Mouse (Mus musculus): ENCODE data around the gene Pde1a. TPM values are rescaled to one million over a fixed set of nuclear protein-coding genes. Genes with fewer than 3 reads are reported as not detected.

The Pde1a gene
- total RNA-seq, 2 experiments from 2014 or later = 139 to 152 TPM

GRCm38 (mm10) chr2:80056062-80056461 is 73.2 kb downstream of the Pde1a start:
- no peak for DNase-seq (ENCODE audit: low spot score in 2 of 2)
- intact Hi-C loops (cut with DNase I) = no loop called here

GRCm38 (mm10) chr2:80054042-80054441 is 75.2 kb downstream of the Pde1a start:
- intact Hi-C loops (cut with DNase I) = no loop called here
- no peak for DNase-seq (ENCODE audit: low spot score in 2 of 2)

- no peak for DNase-seq (ENCODE audit: low spot score in 2 of 2)
- intact Hi-C loops (cut with DNase I) = no loop called here
Observed at GRCm38 (mm10) chr2:80046751-80047513, 82.3 kb downstream of the Pde1a start.

- intact Hi-C loops (cut with DNase I) = no loop called here
- DNase-seq (ENCODE audit: low spot score in 2 of 2) = no peak
Observed at GRCm38 (mm10) chr2:80038642-80039445, 90.4 kb downstream of the Pde1a start.

- intact Hi-C loops (cut with DNase I) = no loop called here
- DNase-seq (ENCODE audit: low spot score in 2 of 2) = no peak
Observed at GRCm38 (mm10) chr2:80037971-80038370, 91.3 kb downstream of the Pde1a start.

GRCm38 (mm10) chr2:80029051-80029450 is 100.2 kb downstream of the Pde1a start:
- intact Hi-C loops (cut with DNase I) = no loop called here
- DNase-seq (ENCODE audit: low spot score in 2 of 2) = no peak

- intact Hi-C loops (cut with DNase I) = no loop called here
- no peak for DNase-seq (ENCODE audit: low spot score in 2 of 2)
Observed at GRCm38 (mm10) chr2:80026053-80026452, 103.2 kb downstream of the Pde1a start.

GRCm38 (mm10) chr2:80025597-80025996 is 103.7 kb downstream of the Pde1a start:
- no peak for DNase-seq (ENCODE audit: low spot score in 2 of 2)

GRCm38 (mm10) chr2:80025038-80025437 is 104.2 kb downstream of the Pde1a start:
- intact Hi-C loops (cut with DNase I) = no loop called here
- no peak for DNase-seq (ENCODE audit: low spot score in 2 of 2)

More at GRCm38 (mm10) chr2:80025597-80025996, 103.7 kb downstream of the Pde1a start:
- intact Hi-C loops (cut with DNase I) = no loop called here

GRCm38 (mm10) chr2:80014161-80014560 is 115.1 kb downstream of the Pde1a start:
- intact Hi-C loops (cut with DNase I) = no loop called here
- no peak for DNase-seq (ENCODE audit: low spot score in 2 of 2)

GRCm38 (mm10) chr2:80013060-80013459 is 116.2 kb downstream of the Pde1a start:
- DNase-seq (ENCODE audit: low spot score in 2 of 2) = no peak
- intact Hi-C loops (cut with DNase I) = no loop called here

- intact Hi-C loops (cut with DNase I) = no loop called here
- DNase-seq (ENCODE audit: low spot score in 2 of 2) = no peak
Observed at GRCm38 (mm10) chr2:79999168-79999567, 130.1 kb downstream of the Pde1a start.

GRCm38 (mm10) chr2:79998460-79998859 is 130.8 kb downstream of the Pde1a start:
- intact Hi-C loops (cut with DNase I) = no loop called here
- DNase-seq (ENCODE audit: low spot score in 2 of 2) = no peak

GRCm38 (mm10) chr2:79991642-79992041 is 137.6 kb downstream of the Pde1a start:
- no peak for DNase-seq (ENCODE audit: low spot score in 2 of 2)
- intact Hi-C loops (cut with DNase I) = no loop called here

GRCm38 (mm10) chr2:79983778-79984177 is 145.5 kb downstream of the Pde1a start:
- no peak for DNase-seq (ENCODE audit: low spot score in 2 of 2)
- intact Hi-C loops (cut with DNase I) = no loop called here

- intact Hi-C loops (cut with DNase I) = no loop called here
- no peak for DNase-seq (ENCODE audit: low spot score in 2 of 2)
Observed at GRCm38 (mm10) chr2:79983222-79983632, 146.0 kb downstream of the Pde1a start.

GRCm38 (mm10) chr2:79981781-79982180 is 147.5 kb downstream of the Pde1a start:
- DNase-seq (ENCODE audit: low spot score in 2 of 2) = no peak
- intact Hi-C loops (cut with DNase I) = no loop called here

- intact Hi-C loops (cut with DNase I) = no loop called here
- no peak for DNase-seq (ENCODE audit: low spot score in 2 of 2)
Observed at GRCm38 (mm10) chr2:79978992-79979391, 150.3 kb downstream of the Pde1a start.

GRCm38 (mm10) chr2:79977259-79977658 is 152.0 kb downstream of the Pde1a start:
- no peak for DNase-seq (ENCODE audit: low spot score in 2 of 2)
- intact Hi-C loops (cut with DNase I) = no loop called here

- intact Hi-C loops (cut with DNase I) = no loop called here
- no peak for DNase-seq (ENCODE audit: low spot score in 2 of 2)
Observed at GRCm38 (mm10) chr2:79975947-79976346, 153.3 kb downstream of the Pde1a start.

- intact Hi-C loops (cut with DNase I) = no loop called here
- DNase-seq (ENCODE audit: low spot score in 2 of 2) = no peak
Observed at GRCm38 (mm10) chr2:79972271-79972670, 157.0 kb downstream of the Pde1a start.

Data from left cerebral cortex, postnatal 36 days (tissue).